Mouse (Mus musculus) hindbrain, embryonic 11.5 days (tissue): Measurements from ENCODE around the gene Ralgps1. TPM values are rescaled to one million over a fixed set of nuclear protein-coding genes. Genes with fewer than 3 reads are reported as not detected.

Experiments
- ATAC-seq: fragments of 200-750 bp; cut with Nextera tagmentation; 2 replicates; pipeline ENCODE4 v1.8.0; 2017; ENCODE audit warnings: mild to moderate bottlenecking, moderate TSS enrichment, moderate library complexity; ENCODE audit not compliant: low FRiP score
- DNase-seq: peaks from one replicate; pipeline ENCODE4 v3.0.0-alpha.2; 2015; ENCODE audit warnings: low spot score
- H3K27ac ChIP-seq: fragments of 300-500 bp; sonication (generic); 2 replicates; pipeline ENCODE4 v1.5.1; 2014; ENCODE audit warnings: mild to moderate bottlenecking, low read depth, low read length
- H3K27me3 ChIP-seq: fragments of 300-500 bp; sonication (generic); 2 replicates; pipeline ENCODE4 v1.6.1; 2014; ENCODE audit warnings: mild to moderate bottlenecking, low read length, moderate library complexity, mixed read lengths; ENCODE audit not compliant: control insufficient read depth, insufficient read depth
- H3K36me3 ChIP-seq: fragments of 300-500 bp; sonication (generic); 2 replicates; pipeline ENCODE4 v1.6.1; 2014; ENCODE audit warnings: mild to moderate bottlenecking, low read length, moderate library complexity, mixed read lengths; ENCODE audit not compliant: control insufficient read depth, insufficient read depth
- H3K4me1 ChIP-seq: fragments of 300-500 bp; sonication (generic); replicated peaks from 2 replicates; pipeline ENCODE4 v1.6.1; 2014; ENCODE audit warnings: low read length, mixed read lengths; ENCODE audit not compliant: control insufficient read depth, insufficient read depth
- H3K4me2 ChIP-seq: fragments of 300-500 bp; sonication (generic); replicated peaks from 2 replicates; pipeline ENCODE4 v1.6.1; 2014; ENCODE audit warnings: mild to moderate bottlenecking, low read depth, low read length
- H3K4me3 ChIP-seq: fragments of 300-500 bp; sonication (generic); 2 replicates; pipeline ENCODE4 v1.5.1; 2014; ENCODE audit warnings: low read depth, low read length
- H3K9ac ChIP-seq: fragments of 300-500 bp; sonication (generic); 2 replicates; pipeline ENCODE4 v1.6.1; 2014; ENCODE audit warnings: low read depth, low read length
- H3K9me3 ChIP-seq: fragments of 300-500 bp; sonication (generic); 2 replicates; pipeline ENCODE4 v1.6.1; 2016; ENCODE audit warnings: low read length; ENCODE audit not compliant: control insufficient read depth
- WGBS: fragments of 180-500 bp; shearing (Covaris S2); extraction: QIAGEN DNeasy Blood & Tissue Kit; methylation state at CpG from one replicate; pipeline ENCODE4 v1.1.7; 2014; 5-methylcytosine and 5-hydroxymethylcytosine counted together
- polyA plus RNA-seq: library from polyadenylated mRNA; unstranded; fragments of >200 nt; fragmentation: Nextera tagmentation; extraction: Ambion mirVana; gene quantifications from 2 replicates; pipeline ENCODE4 v1.2.1, GENCODE M21; 2014

Ralgps1 gene
- polyA plus RNA-seq, 1 experiment from 2014 or later, result 20.6 TPM

DNA sequence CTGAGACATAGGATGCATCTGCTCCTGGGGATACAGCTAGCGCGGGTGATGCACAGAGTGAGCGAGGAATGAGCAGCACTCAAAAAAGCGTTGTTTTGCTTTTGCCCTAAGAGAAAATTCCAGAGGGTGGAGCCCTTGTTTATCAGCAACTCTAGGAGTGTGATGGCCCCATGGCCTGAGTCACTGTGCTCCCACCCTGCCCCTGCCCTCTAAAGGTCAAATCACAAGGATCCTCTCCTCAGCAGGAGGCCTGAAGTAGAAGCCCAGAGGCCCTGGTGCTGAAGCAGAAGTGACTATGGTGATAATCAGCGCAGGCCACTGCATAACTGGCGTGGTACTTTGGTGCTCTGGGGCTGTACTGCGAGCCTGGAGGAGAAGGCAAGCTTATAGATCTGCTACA, 211.7 kb downstream of the Ralgps1 start:
- Histone ChIP-seq H3K4me2 (no peak overlapping the region), H3K9ac (no peak overlapping the region), H3K36me3 (no peaks in the 10 kb centered on the region), H3K27ac (no peak overlapping the region), H3K4me3 (no peak overlapping the region), H3K27me3 (no peaks in the 10 kb centered on the region), H3K4me1 (no peaks in the 10 kb centered on the region), H3K9me3 (no peaks in the 10 kb centered on the region)
- DNase-seq (no peak), ATAC-seq (no peak)
- 82% methylated on average over 7 of the region's 7 CpGs for WGBS

DNA sequence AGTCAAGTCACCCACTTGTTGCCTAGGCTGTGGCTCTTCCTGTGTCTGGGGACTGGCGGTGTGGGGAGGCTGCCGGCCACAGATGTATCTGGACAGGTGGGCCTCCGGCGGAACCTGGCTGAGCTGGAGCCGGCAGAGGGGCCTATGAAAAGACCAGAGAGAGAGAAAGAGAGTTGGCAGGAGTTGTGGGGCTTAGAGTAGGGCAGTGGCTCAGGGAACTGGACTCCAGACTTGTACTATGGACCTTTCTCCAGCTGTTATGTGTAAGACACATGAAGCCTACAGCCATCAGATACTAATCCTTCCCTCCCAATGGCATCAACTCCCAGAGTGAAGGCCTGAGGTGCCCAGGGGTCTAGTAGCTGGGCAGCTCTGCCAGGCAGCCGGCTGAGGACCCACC, 212.4 kb downstream of the Ralgps1 start:
- H3K4me1 ChIP-seq, result no peaks in the 10 kb centered on the region
- H3K36me3 ChIP-seq, result no peaks in the 10 kb centered on the region
- H3K4me3 ChIP-seq, result no peak overlapping the region
- no peaks in the 10 kb centered on the region for H3K9me3 ChIP-seq
- no peaks in the 10 kb centered on the region for H3K27me3 ChIP-seq
- no peak overlapping the region for H3K27ac ChIP-seq
- no peak overlapping the region for H3K9ac ChIP-seq
- no peak for DNase-seq
- ATAC-seq, result no peak
- 84% methylated on average over 6 of the region's 6 CpGs for WGBS
- no peak overlapping the region for H3K4me2 ChIP-seq

DNA sequence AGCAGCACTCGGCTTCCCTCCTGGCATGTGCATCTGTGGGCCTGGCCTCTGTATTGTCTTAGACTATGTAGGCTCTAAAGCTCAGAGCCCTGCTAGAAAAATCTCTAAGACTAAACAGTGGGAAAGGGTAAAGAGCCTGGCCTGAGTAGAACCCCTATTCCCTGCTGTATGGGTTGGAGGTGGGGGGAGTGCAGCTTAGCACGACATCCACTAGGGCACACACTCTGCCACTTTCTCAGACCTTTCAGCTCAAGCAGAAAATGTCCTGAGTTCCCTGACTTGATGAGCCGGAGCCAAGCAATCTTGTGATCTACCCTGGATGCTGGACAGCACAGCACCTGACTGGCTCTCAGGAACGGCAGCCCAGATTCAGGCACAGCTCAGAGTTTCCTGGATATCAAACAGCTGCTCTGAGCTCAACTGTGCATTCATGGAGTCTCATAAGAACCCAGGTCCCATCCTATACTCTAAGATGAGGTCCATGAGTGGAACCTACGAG, 215.0 kb downstream of the Ralgps1 start:
- Histone ChIP-seq H3K9me3 (no peaks in the 10 kb centered on the region), H3K36me3 (no peaks in the 10 kb centered on the region), H3K4me3 (no peak overlapping the region), H3K4me1 (no peaks in the 10 kb centered on the region), H3K27ac (no peak overlapping the region), H3K9ac (no peak overlapping the region), H3K27me3 (no peaks in the 10 kb centered on the region), H3K4me2 (no peak overlapping the region)
- 75% methylated on average over 5 of the region's 5 CpGs for WGBS
- DNase-seq (no peak), ATAC-seq (no peak)

DNA sequence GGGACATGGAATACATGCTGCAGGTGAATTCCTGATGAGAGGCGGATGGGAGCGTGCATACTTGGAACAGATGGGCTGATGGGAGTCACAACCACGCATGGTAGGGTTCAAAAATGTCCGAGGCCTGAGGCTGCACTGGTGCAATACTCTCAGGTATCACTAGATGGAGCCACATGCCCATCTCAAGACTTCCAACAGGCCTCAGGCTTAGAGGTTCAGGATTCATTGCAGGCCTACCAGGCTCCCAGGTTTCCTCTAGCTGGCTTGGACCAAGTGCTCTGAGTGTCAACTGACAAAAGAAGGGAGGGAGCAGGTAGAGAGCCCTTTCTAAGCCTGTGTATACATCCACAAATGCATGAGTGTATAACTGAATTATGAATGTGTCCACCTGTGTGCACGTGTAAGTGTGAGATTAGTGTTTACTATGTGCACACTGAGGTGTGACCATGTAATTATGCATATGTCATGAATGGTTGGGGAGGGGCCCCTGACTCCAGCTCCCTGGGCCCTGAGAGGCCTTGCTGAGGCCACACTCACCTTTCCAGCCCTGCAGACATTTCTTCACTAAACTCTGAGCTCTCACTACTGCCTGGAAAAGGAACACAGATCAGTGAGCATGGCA, 216.4 kb downstream of the Ralgps1 start:
- H3K27ac ChIP-seq, result no peak overlapping the region
- DNase-seq, result peak; percentile 85
- no peak overlapping the region for H3K4me3 ChIP-seq
- no peaks in the 10 kb centered on the region for H3K27me3 ChIP-seq
- ATAC-seq, result peak; percentile 53; the same call in 1 of the 2 replicates
- H3K36me3 ChIP-seq, result no peaks in the 10 kb centered on the region
- WGBS, result 26% methylated on average over 5 of the region's 5 CpGs
- no peaks in the 10 kb centered on the region for H3K4me1 ChIP-seq
- no peaks in the 10 kb centered on the region for H3K9me3 ChIP-seq
- H3K4me2 ChIP-seq, result no peak overlapping the region
- no peak overlapping the region for H3K9ac ChIP-seq

DNA sequence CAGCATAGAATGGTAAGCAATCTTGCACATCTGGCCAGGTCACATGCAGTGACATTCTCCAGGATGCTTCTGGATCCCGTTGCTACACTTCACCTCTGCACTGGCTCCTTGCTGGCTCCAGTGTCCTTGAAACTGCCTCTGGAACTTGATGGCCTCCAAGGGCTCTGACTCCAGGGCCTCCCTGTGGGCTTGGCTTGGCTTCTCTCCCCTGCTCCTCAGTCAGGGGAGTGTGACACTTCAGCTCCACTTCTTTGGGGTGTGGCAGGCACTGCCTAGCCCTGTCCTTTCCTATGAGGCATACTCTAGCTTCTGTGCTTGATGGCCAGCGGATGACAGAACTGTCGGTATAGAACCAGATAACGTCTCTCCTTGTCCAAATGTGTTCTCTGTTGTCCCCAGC, 224.3 kb downstream of the Ralgps1 start:
- H3K36me3 ChIP-seq, result no peaks in the 10 kb centered on the region
- no peak for DNase-seq
- ATAC-seq, result no peak
- no peak overlapping the region for H3K4me3 ChIP-seq
- H3K9ac ChIP-seq, result no peak overlapping the region
- no peaks in the 10 kb centered on the region for H3K27me3 ChIP-seq
- WGBS, result 91% methylated on average over 4 of the region's 4 CpGs
- H3K9me3 ChIP-seq, result no peaks in the 10 kb centered on the region
- H3K4me2 ChIP-seq, result no peak overlapping the region
- no peaks in the 10 kb centered on the region for H3K4me1 ChIP-seq
- H3K27ac ChIP-seq, result no peak overlapping the region

- H3K36me3 ChIP-seq, result no peaks in the 10 kb centered on the region
- H3K9me3 ChIP-seq, result no peaks in the 10 kb centered on the region
- H3K4me3 ChIP-seq, result no peak overlapping the region
- WGBS, result 90% methylated on average over 2 of the region's 2 CpGs
- H3K9ac ChIP-seq, result no peak overlapping the region
- H3K4me1 ChIP-seq, result no peaks in the 10 kb centered on the region
- no peak overlapping the region for H3K4me2 ChIP-seq
- ATAC-seq, result no peak
- no peaks in the 10 kb centered on the region for H3K27me3 ChIP-seq
- no peak for DNase-seq
- H3K27ac ChIP-seq, result no peak overlapping the region
Measured at GRCm38 (mm10) chr2:33143292-33143691, 228.0 kb downstream of the Ralgps1 start.

- H3K9me3 ChIP-seq, result no peaks in the 10 kb centered on the region
- no peaks in the 10 kb centered on the region for H3K27me3 ChIP-seq
- DNase-seq (no peak), ATAC-seq (no peak)
- H3K4me2 ChIP-seq, result no peak overlapping the region
- 83% methylated on average over 2 of the region's 2 CpGs for WGBS
- no peak overlapping the region for H3K4me3 ChIP-seq
- H3K36me3 ChIP-seq, result no peaks in the 10 kb centered on the region
- H3K27ac ChIP-seq, result no peak overlapping the region
- no peaks in the 10 kb centered on the region for H3K4me1 ChIP-seq
- no peak overlapping the region for H3K9ac ChIP-seq
Measured at GRCm38 (mm10) chr2:33138491-33138890, 232.8 kb downstream of the Ralgps1 start.

DNA sequence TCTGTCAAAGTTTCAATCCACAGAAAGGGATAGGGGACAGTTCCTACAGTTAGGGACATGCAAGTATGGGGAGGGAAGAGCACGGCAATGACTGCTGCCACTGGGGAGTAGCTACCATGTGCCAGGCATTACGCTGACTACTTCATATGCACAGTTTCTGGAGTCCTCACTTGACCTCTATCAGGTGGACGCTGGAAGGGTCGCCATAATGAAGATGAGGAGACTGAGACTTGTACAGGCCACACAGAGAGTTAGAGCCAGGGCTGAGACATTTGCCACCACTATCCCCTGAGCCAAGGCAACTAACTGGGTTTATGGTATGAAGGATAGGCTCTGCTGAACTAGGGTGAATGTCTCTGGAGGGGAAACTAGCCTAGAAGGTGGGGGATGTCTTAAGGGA, 233.6 kb downstream of the Ralgps1 start:
- H3K9me3 ChIP-seq, result no peaks in the 10 kb centered on the region
- no peak for ATAC-seq
- H3K27ac ChIP-seq, result no peak overlapping the region
- no peaks in the 10 kb centered on the region for H3K4me1 ChIP-seq
- no peak overlapping the region for H3K9ac ChIP-seq
- no peak for DNase-seq
- H3K4me2 ChIP-seq, result no peak overlapping the region
- 88% methylated on average over 4 of the region's 4 CpGs for WGBS
- H3K4me3 ChIP-seq, result no peak overlapping the region
- peaks cover 2% of the 10 kb centered on the region for H3K27me3 ChIP-seq
- no peaks in the 10 kb centered on the region for H3K36me3 ChIP-seq

- WGBS, result 81% methylated on average over 9 of the region's 9 CpGs
- Histone ChIP-seq H3K4me1 (no peaks in the 10 kb centered on the region), H3K27me3 (peaks cover 6% of the 10 kb centered on the region), H3K4me3 (no peak overlapping the region), H3K36me3 (no peaks in the 10 kb centered on the region), H3K9me3 (no peaks in the 10 kb centered on the region), H3K9ac (no peak overlapping the region), H3K4me2 (no peak overlapping the region), H3K27ac (no peak overlapping the region)
- no peak for ATAC-seq
- DNase-seq, result no peak
Measured at GRCm38 (mm10) chr2:33137244-33137643, 234.0 kb downstream of the Ralgps1 start.
